Mouse (Mus musculus): ENCODE data around the gene Ssh1.

Gene Ssh1

DNA sequence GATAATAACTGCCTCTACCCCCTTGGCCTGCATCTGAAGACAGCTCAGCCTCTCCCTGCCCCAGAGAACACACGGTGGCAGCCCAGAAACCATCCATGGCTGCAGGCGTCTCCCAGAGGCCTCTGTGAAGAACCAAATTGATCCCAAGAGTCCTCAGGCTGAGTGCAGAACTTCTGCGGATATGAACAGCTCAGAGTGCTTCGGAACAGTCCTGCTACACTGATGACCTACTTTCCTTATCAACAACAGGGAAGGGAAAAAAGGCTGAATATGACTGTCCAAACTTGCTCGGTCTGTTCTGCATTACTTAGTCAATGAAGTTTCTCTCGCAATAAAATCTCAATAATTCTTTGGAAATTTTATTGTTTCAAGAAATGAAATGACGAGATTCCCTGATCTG is 101.7 kb downstream of the Ssh1 start:
- DNase-seq (ENCODE audit: low spot score in 2 of 2): no peak

DNA sequence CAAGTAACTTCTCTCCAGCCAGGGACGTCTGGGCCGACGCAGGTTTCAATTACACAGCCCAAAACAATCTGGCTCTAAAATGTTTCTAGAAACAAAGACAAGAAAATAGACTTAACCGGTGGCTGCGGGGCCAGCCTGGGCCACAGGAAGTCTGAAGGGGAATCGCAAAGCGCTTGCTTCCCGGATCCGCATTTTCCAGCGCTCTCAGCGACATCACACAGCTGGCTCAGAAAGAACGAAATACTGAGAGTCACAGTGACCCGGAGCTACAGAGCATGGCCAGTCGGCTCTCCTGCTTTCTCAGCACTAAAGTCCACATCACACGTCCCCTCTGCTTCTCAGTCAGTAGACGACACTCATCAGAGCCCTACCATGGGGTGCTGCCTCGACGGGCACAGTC is 102.8 kb downstream of the Ssh1 start:
- DNase-seq (ENCODE audit: low spot score in 2 of 2): no peak

DNA sequence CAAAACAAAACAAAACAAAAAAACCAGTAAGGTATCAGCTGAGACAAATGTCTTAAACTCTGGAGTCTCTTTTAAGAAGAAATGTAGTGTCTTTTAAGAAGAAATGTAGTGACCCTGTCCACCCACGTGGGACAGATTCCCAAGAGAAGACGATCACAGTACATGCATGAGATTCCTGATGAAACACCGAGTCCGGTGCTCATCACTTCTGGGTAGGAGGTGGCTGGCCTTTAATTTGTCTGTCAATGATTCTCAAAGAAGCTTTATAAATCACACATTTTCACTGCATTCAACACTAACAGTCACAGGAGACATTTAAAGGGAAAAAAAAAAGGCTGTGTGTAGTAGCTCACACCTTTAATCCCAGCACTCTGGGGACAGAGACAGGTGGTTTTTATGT is 103.8 kb downstream of the Ssh1 start:
- no peak for DNase-seq (ENCODE audit: low spot score in 2 of 2)

DNA sequence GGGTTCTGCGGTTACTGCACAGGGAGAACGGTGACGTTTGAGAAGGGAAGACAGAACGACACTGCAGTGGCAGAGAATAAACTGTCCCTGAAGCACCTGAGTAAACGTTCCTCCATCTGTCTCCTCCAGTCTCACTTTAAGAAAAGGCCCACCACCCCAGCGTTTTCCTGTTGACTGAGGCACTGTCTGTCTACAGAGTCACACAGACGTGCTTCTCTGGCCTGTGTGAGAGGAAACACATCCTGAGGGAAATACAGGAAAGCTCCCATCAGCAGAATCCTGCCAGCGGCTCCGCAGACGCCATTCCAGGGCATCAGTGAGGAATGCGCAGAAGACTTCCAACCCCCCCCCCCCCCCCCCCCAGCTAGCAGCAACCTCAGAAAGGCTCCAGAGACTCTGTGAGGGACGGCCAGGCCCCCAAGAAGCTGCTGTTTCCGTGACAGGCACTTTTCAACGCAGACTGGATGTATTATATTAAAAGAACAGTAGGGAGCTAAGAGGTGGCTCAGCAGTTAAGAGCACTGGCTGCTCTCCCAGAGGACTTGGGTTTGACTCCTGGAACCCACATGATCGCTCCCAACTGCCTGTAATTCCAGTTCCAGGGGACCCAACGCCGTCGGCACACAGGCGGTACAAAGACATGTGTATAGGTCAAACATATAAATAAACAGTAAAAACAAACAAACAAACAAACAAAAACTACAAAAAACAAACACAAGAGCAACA is 104.3 kb downstream of the Ssh1 start:
- DNase-seq (ENCODE audit: low spot score in 2 of 2): no peak

DNA sequence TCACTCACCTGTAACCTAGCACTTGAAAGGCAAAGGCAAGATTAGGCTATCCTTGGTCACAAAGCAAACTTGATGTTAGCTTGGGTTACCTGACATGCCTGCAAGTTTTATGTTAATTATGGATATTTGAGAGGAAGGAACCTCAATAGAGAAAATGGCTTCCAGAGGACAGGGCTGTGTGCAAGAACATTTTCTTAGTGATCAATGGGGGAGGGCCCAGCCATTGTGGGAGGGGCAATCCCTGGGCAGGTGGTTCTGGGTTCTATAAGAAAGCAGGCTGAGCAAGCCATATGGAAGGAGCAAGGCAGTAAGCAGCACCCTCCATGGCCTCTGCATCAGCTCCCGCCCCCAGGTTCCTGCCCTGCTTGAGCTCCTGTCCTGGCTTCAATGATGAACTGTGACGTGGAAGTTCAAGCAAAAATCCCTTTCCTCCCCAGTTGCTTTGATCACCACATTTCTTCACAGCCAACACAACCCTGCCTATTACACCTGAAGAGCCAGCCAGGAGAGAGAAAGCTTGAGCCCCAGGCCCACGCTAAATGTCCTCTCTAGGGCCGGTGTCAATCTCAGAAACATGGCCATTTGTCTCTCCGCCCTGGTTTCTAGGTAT is 105.4 kb downstream of the Ssh1 start:
- no peak for DNase-seq (ENCODE audit: low spot score in 2 of 2)

DNA sequence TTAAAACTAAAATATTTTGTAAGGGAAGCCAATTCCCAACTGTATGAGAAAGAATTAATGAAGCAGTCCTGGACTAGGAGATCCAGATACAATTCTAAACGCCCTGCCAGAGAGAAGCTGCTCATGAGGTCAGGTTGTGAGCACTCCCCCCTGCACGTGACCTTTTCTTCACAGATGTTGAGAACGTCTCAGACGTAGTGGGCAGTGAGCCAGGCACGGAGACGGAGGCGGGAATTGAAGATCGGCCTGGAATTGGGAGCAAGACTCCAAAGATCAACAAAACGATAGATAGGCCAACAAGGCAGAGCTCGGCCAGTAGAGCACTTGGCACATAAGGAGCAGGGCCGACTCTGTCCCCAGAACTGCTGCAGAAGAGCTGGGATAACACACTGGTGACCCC is 106.6 kb downstream of the Ssh1 start:
- no peak for DNase-seq (ENCODE audit: low spot score in 2 of 2)

Measured in urinary bladder, adult 18-20 months (tissue).